Mouse (Mus musculus): ENCODE measurements around the gene Gjc2.

- TF ChIP-seq GATA1 (IDR thresholded peaks at IDR 0.05; ENCODE audit: borderline replicate concordance, low read length) (no peak), FLI1 (IDR thresholded peaks at IDR 0.05; ENCODE audit: low read length) (no peak)
Measured at GRCm38 (mm10) chr11:59154220-59154619, 28.8 kb downstream of the Gjc2 start.

All from megakaryocyte, embryonic 14.5 days (primary cell).